In the genomic region with DNA sequence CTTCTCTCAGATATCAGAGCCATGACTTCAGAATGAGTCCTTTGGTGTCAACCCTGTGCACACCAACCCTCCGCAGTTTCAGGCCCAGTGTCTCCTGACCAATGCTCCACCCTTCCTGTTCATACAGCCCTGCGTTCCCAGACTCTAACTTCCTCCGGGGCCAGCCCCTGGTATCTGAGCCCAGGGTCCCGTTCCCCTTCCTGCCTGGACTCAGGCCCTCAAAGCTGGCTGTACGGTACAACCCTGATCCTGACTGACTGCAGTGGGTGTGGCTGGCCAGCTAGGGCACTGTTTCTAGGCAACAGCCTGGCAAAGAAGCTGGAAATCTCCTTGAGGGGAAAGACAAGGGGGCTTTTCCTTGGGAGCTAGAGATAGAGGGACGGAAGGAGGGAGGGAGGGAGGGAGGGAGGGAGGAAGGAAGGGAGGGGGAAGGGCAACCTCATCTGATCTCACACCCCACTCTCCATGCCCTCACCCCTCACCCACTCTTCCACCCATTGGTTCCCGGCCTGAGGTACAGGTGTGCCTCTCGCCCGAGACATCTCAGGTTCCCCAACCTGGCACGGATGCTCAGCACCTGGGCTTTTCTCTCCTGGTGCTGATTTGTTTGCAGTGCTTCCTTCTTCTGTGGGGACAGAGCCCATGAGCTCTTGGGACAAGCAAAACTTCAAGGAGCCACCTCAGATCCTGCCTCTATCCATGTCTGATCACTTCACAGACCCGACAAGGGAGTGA, we compare ENCODE assay signal across 9 mouse cellular contexts. TPM values are rescaled to one million over a fixed set of nuclear protein-coding genes. Genes with fewer than 3 reads are reported as not detected.
A peak's percentile ranks its signal among the peaks of the same experiment; 100 is the strongest.
DNase-seq lines count a peak whose midpoint lies in the region; ATAC-seq and TF ChIP-seq lines count a peak whose summit lies in the region.
"Had no signal": no experiment of that assay in that cellular context is flagged by ENCODE, and none has a peak within 500 bp of the region (broad histone marks: within the 10 kb centered on the region; RNA-seq: fewer than 3 reads in every experiment).

No protein-coding gene starts in this region.

- no peaks in the 10 kb centered on the region for H3K9me3 ChIP-seq in hindbrain, postnatal 0 days (ENCODE audit: low read length)
- H3K9me3 ChIP-seq in midbrain, postnatal 0 days (ENCODE audit: low read length), result no peaks in the 10 kb centered on the region

- no peak overlapping the region for H3K4me3 ChIP-seq in layer of hippocampus, adult 2 months
- no peak overlapping the region for H3K4me3 ChIP-seq in cortical plate, adult 2 months (ENCODE audit: insufficient read depth, low read length)
- no peak overlapping the region for H3K4me3 ChIP-seq in hindbrain, postnatal 0 days (ENCODE audit: low read length)
- H3K4me3 ChIP-seq in midbrain, postnatal 0 days (ENCODE audit: low read depth, low read length), result no peak overlapping the region

- H3K27me3 ChIP-seq in hindbrain, postnatal 0 days (ENCODE audit: insufficient read depth, low read length), result no peaks in the 10 kb centered on the region
- H3K27me3 ChIP-seq in midbrain, postnatal 0 days (ENCODE audit: insufficient read depth, low read length), result no peaks in the 10 kb centered on the region

- H3K27ac ChIP-seq in layer of hippocampus, adult 2 months, result peak overlapping the region; percentile 67; the same call in 1 of the 2 replicates
- H3K27ac ChIP-seq in cortical plate, adult 2 months (ENCODE audit: insufficient read depth, low read length), result peak overlapping the region; percentile 82
- H3K27ac ChIP-seq in hindbrain, postnatal 0 days, result no peak overlapping the region
- no peak overlapping the region for H3K27ac ChIP-seq in midbrain, postnatal 0 days (ENCODE audit: low read depth, low read length)

- WGBS in hindbrain, postnatal 0 days, result 41% methylated on average over 10 of the region's 11 CpGs
- 42% methylated on average over 10 of the region's 11 CpGs for WGBS in midbrain, postnatal 0 days

- no peaks in the 10 kb centered on the region for H3K36me3 ChIP-seq in hindbrain, postnatal 0 days (ENCODE audit: insufficient read depth, low read length)
- H3K36me3 ChIP-seq in midbrain, postnatal 0 days (ENCODE audit: insufficient read depth, low read length), result no peaks in the 10 kb centered on the region

- peaks cover 27% of the 10 kb centered on the region for H3K4me1 ChIP-seq in cortical plate, adult 2 months (ENCODE audit: control insufficient read depth, insufficient read depth, low read length)
- H3K4me1 ChIP-seq in hindbrain, postnatal 0 days (ENCODE audit: insufficient read depth, low read length), result peaks cover 29% of the 10 kb centered on the region
- H3K4me1 ChIP-seq in midbrain, postnatal 0 days (ENCODE audit: insufficient read depth, low read length), result peaks cover 18% of the 10 kb centered on the region

- no peak for DNase-seq in layer of hippocampus, adult 2 months (ENCODE audit: low spot score in 2 of 2)
- no peak for DNase-seq in layer of hippocampus, postnatal 36 days
- peak; percentile 48 for DNase-seq in hindbrain, postnatal 0 days (ENCODE audit: low spot score)
- peak; percentile 37 for DNase-seq in midbrain, postnatal 0 days (ENCODE audit: low spot score)
- no peak for DNase-seq in urinary bladder, postnatal 10 days (ENCODE audit: low spot score)
- no peak for DNase-seq in right cerebral cortex, postnatal 14 days
- no peak for DNase-seq in adrenal gland, adult 2 months
- DNase-seq: cerebellum, adult 8-10 months had no signal

- peak; percentile 15; the same call in 1 of the 2 replicates for ATAC-seq in hindbrain, postnatal 0 days
- no peak for ATAC-seq in midbrain, postnatal 0 days (ENCODE audit: low FRiP score)

- no peak overlapping the region for H3K9ac ChIP-seq in hindbrain, postnatal 0 days (replicated peaks; ENCODE audit: low read length)
- no peak overlapping the region for H3K9ac ChIP-seq in midbrain, postnatal 0 days (replicated peaks; ENCODE audit: low read length, poor library complexity, severe bottlenecking)

- no peak for TF ChIP-seq CTCF in layer of hippocampus, adult 2 months (conservative IDR thresholded peaks at IDR 0.05)
- TF ChIP-seq CTCF in cortical plate, adult 2 months (IDR thresholded peaks at IDR 0.05; ENCODE audit: extremely low read depth, insufficient read depth, low read length), result no peak
- no peak for TF ChIP-seq CTCF in hindbrain, postnatal 0 days (IDR thresholded peaks at IDR 0.05; ENCODE audit: low read depth)
- no peak for TF ChIP-seq CTCF in midbrain, postnatal 0 days (IDR thresholded peaks at IDR 0.05)

- H3K4me2 ChIP-seq in hindbrain, postnatal 0 days (ENCODE audit: low read depth, low read length), result no peak overlapping the region
- H3K4me2 ChIP-seq in midbrain, postnatal 0 days (ENCODE audit: low read depth, low read length, poor library complexity, severe bottlenecking), result no peak overlapping the region

- no peak for TF ChIP-seq POLR2A in cortical plate, adult 2 months (IDR thresholded peaks at IDR 0.05; ENCODE audit: extremely low read depth, insufficient read depth, low read length)

RNA-seq across cellular contexts. Expression of gene Crb2, which starts 9.9 kb away (rescaled TPM):
- 1 to 10 TPM; 3.7 to 3.9 TPM for total RNA-seq in layer of hippocampus, adult 2 months (2021)
- 1 to 10 TPM; 3.3 TPM for total RNA-seq in layer of hippocampus, postnatal 36 days (2021)
- polyA plus RNA-seq in cortical plate, adult 2 months (2012; rRNA removed), result 1.7 and 2.0 TPM in 2 replicates
- total RNA-seq in hindbrain, postnatal 0 days (2014; rRNA removed), result 10.9 and 20.1 TPM in 2 replicates
- polyA plus RNA-seq in hindbrain, postnatal 0 days (2015; fragmentation: Nextera tagmentation; extraction: Ambion mirVana), result 2.4 and 3.4 TPM in 2 replicates
- total RNA-seq in midbrain, postnatal 0 days (2014; rRNA removed), result 3.7 and 4.8 TPM in 2 replicates
- polyA plus RNA-seq in midbrain, postnatal 0 days (2015; fragmentation: Nextera tagmentation; extraction: Ambion mirVana), result 1.6 and 1.7 TPM in 2 replicates
- under 1 TPM; 0.32 to 0.73 TPM for total RNA-seq in adrenal gland, adult 2 months (2021)
- polyA plus RNA-seq in adrenal gland, adult 2 months (2012; rRNA removed), result 0.47 and 0.86 TPM in 2 replicates

Comparison
In these comparisons a context has a peak if more than half of its experiments do, and no peak if none do; other contexts are left out.
1. DNase-seq: peak in hindbrain, postnatal 0 days (single experiment) and midbrain, postnatal 0 days (single experiment); none in layer of hippocampus, adult 2 months (0 of 2), layer of hippocampus, postnatal 36 days (0 of 2), urinary bladder, postnatal 10 days (single experiment), right cerebral cortex, postnatal 14 days (single experiment) and adrenal gland, adult 2 months (single experiment).
2. H3K27ac ChIP-seq: peak in layer of hippocampus, adult 2 months (single experiment) and cortical plate, adult 2 months (single experiment); none in hindbrain, postnatal 0 days (single experiment) and midbrain, postnatal 0 days (single experiment).